Mouse (Mus musculus) embryo, embryonic 10.5 days (tissue): ENCODE results near the gene Ncln.
A peak's percentile ranks its signal among the peaks of the same experiment; 100 is the strongest.
"Not testable (repeated sequence)": the region's sequence is repeated elsewhere in the genome, so short reads cannot be mapped to it uniquely, and the experiment has no call there.

Source experiments
- DNase-seq: peaks from one replicate; pipeline ENCODE4 v3.0.0-alpha.2; 2015; ENCODE audit warnings: low spot score

The Ncln gene

DNA sequence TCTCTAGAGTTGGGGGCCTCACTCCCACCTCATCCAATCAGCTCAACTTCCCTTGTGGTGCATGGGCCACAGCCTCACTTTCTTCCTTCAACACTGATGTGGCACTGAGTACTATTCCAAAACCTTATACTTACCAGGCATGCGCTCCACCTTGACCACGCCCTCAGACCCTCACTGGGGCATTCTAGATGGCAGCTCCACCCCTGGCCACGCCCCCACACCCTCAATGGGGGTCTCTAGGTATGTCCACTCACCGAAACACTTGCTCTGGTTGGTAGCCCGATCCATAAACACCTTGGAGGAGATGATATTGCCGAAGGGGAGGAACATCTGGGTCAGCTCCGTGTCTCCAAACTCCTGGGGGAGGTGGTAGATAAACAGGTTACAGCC is 33.8 kb downstream of the Ncln start:
- DNase-seq = no peak

DNA sequence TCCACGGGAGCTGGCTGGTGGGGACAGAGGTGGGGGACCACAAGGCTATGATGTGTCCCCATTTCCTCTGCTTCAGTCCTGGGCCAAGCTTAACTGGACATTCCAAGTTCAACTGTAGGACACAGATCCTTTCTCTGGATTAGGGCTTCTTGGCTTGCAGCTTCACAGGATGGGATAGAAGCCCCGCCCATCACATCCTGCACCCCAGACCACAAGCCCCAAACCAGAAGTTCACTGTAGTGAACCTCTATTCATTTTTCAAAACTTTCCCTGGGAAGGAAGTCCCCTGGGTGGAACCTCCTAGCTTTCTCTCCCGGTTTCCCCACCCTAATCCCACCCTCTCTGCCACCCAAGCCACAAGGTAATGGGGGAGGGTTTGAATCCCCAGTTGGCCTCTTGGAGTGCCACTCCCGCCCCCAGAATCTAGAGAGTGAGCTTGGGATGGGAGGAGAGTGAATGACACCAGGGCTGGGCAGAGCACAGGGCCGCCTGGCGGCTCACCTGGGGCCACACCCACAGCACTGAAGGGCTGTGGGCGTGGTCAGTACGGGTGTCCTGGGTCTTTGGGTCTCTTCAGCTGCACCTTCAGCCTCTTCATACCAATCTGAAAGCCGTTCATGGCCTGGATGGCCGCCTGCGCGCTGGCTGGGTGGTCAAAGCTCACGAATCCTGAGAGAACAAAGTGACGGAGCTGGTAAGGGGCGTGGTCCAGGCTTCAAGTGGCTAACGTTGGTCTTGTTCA is 34.3 kb downstream of the Ncln start:
- no peak for DNase-seq

DNA sequence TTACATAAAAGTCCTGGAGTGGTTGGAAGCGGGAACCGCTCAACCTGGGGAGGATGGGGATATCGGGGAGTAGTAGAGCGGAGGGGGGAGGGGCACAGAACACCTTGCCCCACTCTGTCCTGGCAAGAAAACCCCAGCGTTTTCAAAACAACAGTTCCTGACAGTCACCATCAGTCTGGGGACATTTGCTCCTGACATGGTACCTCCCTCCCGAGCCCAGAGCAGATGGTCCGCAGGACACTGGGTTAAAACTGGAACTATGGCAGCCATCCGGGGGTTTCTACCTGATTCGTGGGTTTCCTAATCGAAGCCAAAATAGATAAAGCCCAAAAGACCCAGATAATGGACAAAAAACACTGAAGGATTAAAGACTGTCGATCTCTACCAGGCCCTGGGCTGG is 35.2 kb downstream of the Ncln start:
- no peak for DNase-seq

DNA sequence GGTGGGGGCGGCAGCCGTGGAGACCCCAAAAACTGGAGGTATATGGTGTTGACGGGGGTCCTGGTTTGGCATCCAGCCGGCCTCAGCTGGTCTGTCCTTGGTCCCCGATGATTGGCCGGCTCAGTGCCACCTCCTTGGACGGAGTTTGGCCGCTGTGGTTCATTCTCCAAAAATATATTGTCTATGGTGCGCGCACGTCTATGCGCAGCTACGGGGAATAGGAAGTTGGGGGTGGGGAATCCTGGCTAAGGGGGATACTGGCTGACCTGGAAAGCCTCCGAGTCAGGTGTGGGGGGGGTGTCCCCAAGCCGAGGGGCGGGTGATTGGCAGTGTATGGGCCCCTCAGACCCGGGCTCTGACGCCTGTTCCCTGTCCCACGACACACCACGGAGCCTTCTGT is 35.7 kb downstream of the Ncln start:
- no peak for DNase-seq

DNA sequence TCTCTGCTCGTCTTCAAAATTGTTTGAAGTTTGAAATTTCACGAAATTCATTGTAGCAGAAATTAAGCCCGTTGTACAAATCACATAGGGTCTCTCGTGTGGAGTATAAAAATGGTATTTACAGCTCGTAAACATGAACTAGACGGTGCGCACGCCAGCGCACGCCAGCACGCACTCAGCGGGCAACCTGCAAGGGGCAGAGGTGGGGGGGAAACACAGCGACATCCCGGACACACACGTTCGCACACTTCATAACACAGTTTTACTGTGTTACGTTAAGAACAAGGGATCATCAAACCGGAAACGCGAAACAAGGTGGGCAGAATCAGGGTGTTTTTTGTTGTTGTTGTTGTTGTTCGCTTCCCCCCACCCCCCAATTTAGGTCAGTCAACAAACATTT is 36.8 kb downstream of the Ncln start:
- no peak for DNase-seq

DNA sequence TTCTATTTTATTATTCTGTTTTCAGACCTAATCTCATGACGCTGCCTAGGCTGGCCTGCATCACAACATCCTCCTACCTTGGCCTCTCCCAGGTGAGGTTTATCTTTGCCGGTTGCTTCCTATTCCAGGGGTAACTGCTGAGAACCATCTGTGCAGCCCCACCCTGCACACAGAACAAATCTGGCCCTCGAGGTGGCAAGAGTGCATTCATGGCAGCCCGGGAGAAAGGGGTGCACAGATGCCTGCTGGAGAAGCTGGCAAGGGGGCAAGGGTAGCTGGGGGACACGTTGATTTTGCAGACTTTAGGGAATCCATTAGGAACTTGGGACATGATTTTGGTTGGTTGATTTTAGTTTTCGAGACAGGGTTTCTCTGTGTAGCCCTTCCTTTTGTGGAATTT is 37.9 kb downstream of the Ncln start:
- no peak for DNase-seq

DNA sequence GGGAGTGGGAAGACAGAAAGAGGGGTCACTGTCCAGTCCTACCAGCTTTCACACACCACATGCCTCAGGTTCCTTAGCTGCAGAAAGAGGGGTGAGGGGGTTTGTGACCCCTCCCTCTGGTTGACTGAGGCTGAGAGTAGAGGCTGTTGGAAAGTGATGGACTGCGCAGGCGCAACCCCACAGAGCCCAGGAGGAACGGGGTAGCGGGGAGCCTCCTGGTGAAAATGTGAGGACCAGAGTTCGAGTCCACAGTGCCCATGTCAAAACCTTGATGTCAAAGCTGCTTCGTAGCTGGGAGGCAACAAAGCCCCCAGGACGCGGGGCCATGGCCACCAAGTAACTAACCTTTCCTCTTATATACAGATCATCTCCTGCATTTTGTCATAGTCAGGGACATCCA is 38.6 kb downstream of the Ncln start:
- no peak for DNase-seq

DNA sequence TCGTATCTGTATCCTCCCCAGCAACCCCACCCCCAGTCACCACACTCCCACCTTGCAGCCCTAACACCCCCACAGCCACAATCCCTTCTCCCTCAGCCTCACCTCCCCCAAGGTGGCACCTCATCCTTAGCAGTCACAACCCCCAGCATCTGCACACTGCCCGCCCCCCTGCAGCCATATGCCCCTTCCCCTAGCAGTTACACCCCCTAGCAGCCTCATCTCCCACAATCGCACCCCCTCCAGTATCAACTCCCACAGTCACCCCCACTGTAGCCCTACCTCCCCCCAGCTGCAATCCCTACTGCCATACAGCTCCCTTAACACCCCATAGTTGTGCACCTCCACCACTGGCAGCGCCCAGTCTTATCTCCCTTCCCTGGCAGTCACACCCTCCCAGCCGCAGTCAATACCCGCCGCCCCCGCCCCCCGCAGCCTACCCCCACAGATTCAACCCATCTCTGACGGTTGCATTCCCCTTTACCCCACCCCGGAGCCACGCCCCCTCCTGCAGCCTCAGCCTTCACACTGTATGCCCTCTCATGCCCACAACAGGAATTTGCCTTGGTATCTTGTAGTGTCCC is 39.1 kb downstream of the Ncln start:
- DNase-seq = no peak

DNA sequence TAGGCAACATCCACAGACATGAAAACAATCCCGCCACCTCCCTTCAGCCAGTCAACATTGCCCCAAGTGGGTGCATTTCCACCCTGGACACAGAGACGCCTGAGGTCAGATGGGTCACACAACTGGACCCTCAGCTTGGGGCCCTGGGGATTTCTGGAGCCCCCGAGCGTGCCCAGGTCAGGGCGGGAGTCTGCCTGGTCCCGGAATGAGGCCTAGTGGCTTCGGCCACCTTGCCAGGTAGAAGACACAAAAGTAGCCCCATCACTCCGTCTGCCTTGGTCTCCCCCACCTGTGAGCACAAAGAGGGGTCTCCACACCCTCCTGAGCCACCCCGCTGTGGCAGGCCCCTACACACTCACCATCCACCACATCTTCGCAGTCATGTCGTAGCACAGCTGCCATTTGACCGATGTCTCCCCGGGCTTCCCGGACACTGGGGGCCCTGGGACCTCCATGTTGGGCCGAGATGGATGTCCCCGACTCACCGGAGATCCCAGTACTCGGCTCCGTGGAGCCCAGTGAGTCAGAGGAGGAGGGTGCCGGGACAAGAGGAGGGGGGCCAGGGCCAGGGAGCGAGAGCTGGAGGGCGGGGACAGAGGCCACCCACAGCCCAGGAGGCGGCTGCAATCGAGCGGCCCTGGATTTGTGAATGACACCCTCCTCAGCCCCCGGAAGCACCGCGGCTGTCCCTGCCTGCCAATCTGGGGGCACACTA is 40.9 kb downstream of the Ncln start, which contains the start of gene Nfic:
Nfic (minus strand) TSS at position 455 of the 715 bp plus-strand sequence.
- DNase-seq = no peak

DNA sequence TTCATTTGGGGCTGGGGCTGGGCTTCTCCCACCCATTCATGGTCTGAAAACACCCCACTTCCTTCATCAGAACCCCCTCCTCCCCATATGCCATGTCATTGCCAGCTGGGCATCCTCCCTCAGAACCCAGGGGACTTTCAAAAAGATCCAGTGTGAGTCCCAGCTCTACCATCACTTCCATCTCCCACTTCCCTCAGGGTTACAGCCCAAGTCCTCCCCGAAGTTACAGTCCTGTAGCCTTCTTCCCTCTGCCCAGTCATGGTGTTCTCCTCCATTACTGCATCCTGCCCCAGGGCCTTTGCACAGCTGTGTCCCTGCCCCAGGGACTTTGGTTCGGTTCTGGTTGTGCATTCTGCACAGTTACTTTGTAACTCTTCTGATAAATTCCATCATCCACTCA is 42.1 kb downstream of the Ncln start:
- DNase-seq = no peak

DNA sequence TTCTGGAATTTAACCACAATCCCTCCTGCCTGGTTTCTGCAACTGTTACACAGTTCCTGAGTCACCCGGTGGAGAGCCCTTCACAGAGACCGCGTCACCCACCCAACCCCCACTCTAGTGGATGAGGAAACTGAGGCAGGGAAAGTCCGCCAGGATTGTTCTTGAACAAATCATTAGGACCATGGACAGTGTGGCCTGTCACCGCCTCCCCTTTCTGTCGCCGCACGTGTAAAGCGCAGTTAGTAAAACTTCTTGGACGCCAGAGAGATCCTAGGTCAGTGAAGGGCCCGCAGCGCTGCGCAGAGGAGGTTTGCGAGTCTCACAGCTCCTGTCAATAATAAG is 43.3 kb downstream of the Ncln start:
- no peak for DNase-seq

DNA sequence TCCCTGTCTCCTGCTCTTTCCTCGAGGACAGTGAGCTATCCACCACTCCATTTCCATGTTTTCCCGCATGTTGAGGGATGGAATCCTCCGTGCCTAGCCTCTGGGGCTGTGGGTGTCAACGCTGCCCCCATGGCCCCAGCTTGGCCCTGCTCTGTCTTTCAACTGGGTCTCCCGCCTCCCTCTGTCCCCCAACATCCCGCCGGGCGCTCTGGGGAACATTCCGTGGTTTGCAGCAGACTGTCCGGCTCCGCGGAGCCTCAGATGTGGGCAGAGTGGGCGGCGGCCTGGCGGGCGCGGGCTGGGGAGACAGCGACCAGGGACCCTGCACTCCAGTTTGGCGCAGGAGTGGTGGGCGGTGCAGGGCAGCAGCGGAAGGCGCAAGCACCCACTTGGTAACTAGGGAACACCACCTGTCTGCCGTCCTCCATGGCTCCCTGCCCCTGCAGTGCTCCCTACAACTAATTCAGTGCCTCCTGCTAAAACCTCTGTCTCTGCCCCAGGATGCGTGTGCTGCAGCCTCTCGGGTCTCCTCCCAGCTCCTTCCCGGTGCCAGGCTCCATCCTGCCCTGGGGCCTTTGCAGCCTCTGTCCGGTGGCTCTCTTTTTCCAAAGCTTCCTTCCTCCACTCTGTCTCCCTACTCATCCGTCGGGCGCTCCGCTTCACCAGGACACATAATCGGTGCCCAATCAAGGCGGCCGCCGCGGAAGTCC is 43.8 kb downstream of the Ncln start:
- DNase-seq = no peak

DNA sequence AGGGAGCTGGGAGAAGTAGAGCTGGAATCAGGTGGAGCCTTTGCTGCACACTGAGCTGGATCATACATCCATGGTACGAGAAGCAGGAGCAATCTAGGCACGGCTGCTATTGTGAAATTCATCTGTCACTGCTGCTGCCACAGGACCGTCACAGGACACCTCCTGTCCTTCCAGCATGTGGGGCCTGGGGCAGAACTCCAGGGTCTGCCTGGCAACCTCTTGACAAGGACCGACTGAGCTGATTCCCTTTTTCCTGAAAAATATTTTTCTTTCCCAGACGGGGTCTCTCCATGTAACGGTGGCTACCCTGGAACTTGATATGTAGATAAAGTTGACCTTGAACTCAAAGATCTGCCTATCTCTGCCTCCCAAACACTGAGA is 44.8 kb downstream of the Ncln start:
- DNase-seq = no peak

DNA sequence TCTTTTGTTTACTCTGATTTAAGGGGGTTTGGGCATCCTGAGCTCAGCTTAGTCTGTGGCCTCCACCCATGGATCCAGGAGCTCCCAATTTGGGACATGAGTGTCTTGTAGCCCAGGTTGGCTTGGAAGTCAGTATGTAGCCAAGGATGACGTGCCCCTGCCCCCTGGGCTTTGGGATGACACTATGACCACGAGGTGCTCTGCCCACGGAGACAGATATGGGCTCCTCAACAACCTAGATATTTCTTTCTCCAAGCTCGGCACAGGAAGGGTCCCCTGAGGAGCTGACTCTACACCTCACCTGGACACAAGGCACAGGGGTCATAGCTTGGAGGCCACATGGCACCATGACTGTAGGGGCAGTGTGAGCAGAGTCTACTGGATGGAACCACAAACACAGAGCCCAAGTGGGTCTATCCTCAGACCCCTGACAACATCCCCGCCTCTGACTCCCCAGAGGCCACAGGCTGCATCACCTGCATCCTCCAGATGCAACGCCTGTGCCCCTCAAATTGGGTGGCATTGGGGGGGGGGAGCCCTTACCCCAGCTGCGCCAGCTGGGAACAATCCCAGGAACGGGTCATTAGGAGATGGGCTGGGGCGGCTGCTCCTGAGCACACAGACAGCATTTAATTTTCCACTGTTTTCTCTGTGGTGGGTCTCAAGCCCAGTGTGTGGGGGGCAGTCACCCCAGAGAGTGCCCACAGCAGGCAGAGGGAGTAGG is 45.4 kb downstream of the Ncln start:
- no peak for DNase-seq

DNA sequence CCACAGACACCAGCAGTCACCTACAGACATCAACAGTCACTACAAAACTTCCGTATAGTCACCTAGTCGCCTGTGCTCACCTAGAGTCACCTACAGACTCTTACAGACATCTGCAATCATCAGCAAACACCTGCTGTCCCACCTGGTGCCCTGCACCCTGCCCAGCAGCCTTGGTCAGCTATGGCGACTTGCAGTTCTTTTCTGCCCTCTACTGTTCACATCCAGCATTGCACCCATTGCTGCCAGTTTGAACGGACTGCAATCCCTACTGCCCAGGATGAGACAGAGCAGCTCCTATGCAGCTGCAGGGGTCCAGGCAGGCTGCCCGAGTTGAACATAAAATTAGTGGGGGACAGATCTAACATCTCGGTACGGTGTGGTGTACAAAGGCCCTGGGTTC is 46.1 kb downstream of the Ncln start:
- peak; percentile 91 for DNase-seq

DNA sequence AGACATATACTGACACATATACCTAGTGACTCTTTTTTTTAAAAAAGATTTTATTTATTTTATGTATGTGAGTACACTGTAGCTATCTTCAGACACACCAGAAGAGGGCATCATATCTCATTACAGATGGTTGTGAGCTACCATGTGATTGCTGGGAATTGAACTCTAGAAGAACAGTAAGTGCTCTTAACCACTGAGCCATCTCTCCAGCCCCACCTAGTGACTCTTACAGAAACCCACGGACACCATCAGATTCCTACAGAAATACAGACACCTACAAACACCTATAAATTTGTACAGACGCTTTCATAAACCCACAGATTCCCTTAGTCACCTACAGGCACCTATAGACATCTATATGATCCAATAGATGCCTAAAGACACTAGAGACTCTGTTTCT is 50.7 kb downstream of the Ncln start:
- DNase-seq = not testable (repeated sequence)

DNA sequence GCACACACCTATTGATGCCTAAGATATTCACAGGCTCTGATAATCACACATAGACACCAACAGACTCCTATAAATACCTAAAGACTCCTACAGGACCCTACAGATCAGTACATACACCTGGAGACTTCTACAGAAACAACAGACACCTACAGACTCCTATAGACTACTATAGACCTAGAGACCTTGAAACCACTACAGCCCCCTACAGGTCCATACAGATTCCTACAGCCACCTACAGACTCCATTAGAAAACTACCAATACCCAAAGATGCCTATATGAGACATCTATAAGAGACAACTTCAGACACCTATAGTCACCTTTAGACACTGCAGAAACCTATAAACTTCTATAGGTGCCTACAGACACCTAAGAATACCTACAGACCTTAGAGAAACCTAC is 55.2 kb downstream of the Ncln start:
- no peak for DNase-seq
